Mouse (Mus musculus): ENCODE measurements around the gene Dot1l.

The Dot1l gene

GRCm38 (mm10) chr10:80832818-80833217, 77.8 kb downstream of the Dot1l start:
- DNase-seq (ENCODE audit: low read depth, low spot score), result no peak

GRCm38 (mm10) chr10:80835617-80836016, 80.6 kb downstream of the Dot1l start:
- DNase-seq (ENCODE audit: low read depth, low spot score), result no peak

- DNase-seq (ENCODE audit: low read depth, low spot score), result no peak
Observed at GRCm38 (mm10) chr10:80836949-80837379, 82.0 kb downstream of the Dot1l start.

GRCm38 (mm10) chr10:80837827-80838226, 82.8 kb downstream of the Dot1l start:
- DNase-seq (ENCODE audit: low read depth, low spot score), result no peak

- DNase-seq (ENCODE audit: low read depth, low spot score), result no peak
Observed at GRCm38 (mm10) chr10:80838346-80838912, 83.4 kb downstream of the Dot1l start.

- DNase-seq (ENCODE audit: low read depth, low spot score), result no peak
Observed at GRCm38 (mm10) chr10:80839848-80840247, 84.8 kb downstream of the Dot1l start.

GRCm38 (mm10) chr10:80841685-80842084, 86.7 kb downstream of the Dot1l start:
- no peak for DNase-seq (ENCODE audit: low read depth, low spot score)

GRCm38 (mm10) chr10:80842334-80842733, 87.3 kb downstream of the Dot1l start:
- no peak for DNase-seq (ENCODE audit: low read depth, low spot score)

GRCm38 (mm10) chr10:80843087-80843930, 88.3 kb downstream of the Dot1l start:
- no peak for DNase-seq (ENCODE audit: low read depth, low spot score)

GRCm38 (mm10) chr10:80843931-80844547, 89.0 kb downstream of the Dot1l start, which contains the start of gene Lingo3:
Lingo3 (minus strand) TSS chr10:80844039.
- DNase-seq (ENCODE audit: low read depth, low spot score), result no peak

Measured in forelimb bud, embryonic 11.5 days (tissue).